Mouse (Mus musculus) c-Kit-positive CD71-positive TER-119-positive erythroid progenitor cells, embryonic 14.5 days (primary cell): Measurements from ENCODE around the gene Carmil2.

Experiments
- DNase-seq: peaks from one replicate; pipeline ENCODE4 v3.0.0-alpha.2; 2013; ENCODE audit warnings: low spot score

Carmil2 gene

DNA sequence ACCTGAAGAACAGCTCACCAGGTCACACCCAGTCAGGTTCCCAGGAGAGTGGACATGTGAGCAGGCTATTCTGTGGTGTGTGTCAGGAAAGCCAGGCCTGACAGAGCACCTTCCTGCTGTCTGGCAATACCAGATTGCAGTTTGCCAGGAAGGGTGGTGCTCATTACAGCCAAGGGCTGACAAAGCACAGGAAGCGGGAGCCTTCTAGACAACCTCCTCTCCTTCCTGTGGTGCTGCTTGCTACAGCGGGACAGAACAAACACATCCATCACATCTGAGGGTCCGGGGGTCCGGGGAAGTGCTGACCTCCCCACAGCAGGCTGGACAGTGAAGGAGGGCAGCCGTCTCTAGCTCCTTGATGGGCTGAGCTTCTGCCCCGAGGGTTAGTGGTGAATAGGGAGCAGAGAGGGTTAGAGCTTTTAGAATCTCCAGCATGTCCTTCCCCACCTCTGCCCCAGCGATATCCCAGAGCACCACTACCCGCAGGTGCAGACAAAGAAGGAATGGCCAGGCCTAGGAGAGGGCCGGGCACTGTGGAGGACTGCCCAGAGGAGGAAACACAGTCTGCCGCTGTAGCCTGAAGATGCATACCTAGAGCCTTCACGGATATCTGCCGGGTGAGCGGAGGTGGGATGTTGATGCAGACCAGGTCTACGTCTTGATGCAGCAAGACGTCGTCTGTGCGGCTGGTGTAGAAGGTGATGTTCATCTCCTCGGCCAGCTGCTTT, 41.5 kb downstream of the Carmil2 start:
- no peak for DNase-seq

DNA sequence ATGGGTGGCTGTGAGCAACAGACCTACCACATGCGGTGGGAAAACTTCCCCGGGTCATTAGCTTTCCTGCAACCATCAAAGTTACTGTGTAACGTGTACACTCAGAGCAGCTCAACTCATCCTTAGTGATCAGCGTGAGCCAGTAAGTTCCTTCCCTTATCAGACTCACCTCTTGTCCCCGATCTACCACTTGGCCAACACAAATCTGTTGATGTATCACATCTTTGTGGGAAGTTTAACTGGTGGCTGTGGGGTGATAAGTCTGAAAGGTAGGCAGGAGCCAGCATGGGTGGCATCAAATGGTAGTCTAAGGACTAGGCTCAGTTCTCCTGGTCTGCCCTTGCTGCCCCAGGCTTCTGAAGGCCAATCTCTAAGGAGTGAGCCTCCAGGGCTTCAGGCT, 46.1 kb downstream of the Carmil2 start:
- no peak for DNase-seq

- no peak for DNase-seq
Measured at GRCm38 (mm10) chr8:105739216-105739615, 53.1 kb downstream of the Carmil2 start.

- no peak for DNase-seq
Measured at GRCm38 (mm10) chr8:105743301-105743700, 57.2 kb downstream of the Carmil2 start.
